Mouse (Mus musculus): Measurements from ENCODE around the gene Tnfsfm13.

Gene Tnfsfm13

GRCm38 (mm10) chr11:69653399-69653798, 42.5 kb downstream of the Tnfsfm13 start:
- no peak for DNase-seq (ENCODE audit: low spot score)

GRCm38 (mm10) chr11:69645860-69646259, 50.0 kb downstream of the Tnfsfm13 start:
- DNase-seq (ENCODE audit: low spot score): no peak

- no peak for DNase-seq (ENCODE audit: low spot score)
These were observed 60.4 kb downstream of the Tnfsfm13 start for GRCm38 (mm10) chr11:69635471-69635870.

GRCm38 (mm10) chr11:69633128-69633866, 62.6 kb downstream of the Tnfsfm13 start:
- DNase-seq (ENCODE audit: low spot score): peak; percentile 42

Data from adipocyte (in vitro differentiated cells).